Mouse (Mus musculus) embryo, embryonic 11 days (tissue): ENCODE measurements around the gene Ankrd31.
"Not testable (repeated sequence)": the region's sequence is repeated elsewhere in the genome, so short reads cannot be mapped to it uniquely, and the experiment has no call there.

Source experiments
- DNase-seq: peaks from one replicate; pipeline ENCODE4 v3.0.0-alpha.2; 2015

Gene Ankrd31

DNA sequence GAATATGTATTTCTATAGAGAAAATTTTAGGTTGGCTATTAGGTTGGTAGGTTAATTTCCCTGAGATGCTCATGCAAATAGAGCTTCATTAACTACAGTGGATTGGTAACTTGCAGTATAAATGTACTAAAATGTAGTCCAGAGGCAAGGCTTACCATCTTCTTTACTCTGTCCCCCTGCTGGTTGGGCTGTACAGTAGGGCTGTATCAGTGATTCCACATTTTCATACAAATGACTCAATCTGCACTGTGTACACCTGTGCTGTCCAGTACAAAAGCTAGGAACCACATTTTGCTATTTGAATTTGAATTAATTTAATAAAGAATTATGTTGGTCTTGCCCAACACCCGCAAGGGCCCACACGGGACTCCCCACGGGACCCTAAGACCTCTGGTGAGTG is 111.1 kb downstream of the Ankrd31 start:
- DNase-seq: no peak

DNA sequence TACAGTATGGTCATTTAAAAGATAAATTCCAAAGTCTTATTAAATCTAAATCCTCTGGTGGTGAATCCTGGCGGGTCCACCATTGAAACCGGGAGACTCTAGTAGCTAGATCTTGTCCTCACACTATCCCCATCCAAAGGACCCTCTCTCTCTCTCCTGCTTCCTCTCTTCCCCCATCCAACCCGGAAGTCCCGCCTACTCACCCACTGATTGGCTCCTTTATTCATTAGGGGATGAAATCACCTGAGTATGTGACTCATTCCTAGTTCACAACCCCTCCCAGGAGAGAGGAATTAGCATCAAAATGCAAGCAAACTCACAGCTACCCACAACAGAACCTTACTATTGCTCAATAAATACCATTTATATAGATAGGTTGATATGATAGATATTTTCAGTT is 122.7 kb downstream of the Ankrd31 start:
- DNase-seq: no peak

DNA sequence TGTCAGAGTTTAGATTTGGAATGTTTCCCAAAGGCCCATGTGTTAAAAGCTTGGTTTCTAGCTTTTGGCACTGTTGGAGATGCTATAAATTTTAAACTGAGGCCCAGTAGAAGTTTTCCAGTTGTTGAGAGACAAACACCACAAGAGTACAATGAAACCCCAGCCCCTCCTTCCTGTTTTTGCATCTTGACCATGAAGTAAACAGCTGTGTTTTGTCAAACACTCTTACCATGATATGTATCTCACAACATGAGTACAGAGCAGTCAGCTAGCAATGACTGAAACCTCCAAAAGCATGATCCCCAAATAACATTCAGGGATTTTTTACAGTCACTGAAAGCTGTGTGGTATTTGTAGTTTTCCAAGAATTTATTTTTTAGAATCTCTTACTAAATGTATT is 126.0 kb downstream of the Ankrd31 start:
- DNase-seq: no peak

DNA sequence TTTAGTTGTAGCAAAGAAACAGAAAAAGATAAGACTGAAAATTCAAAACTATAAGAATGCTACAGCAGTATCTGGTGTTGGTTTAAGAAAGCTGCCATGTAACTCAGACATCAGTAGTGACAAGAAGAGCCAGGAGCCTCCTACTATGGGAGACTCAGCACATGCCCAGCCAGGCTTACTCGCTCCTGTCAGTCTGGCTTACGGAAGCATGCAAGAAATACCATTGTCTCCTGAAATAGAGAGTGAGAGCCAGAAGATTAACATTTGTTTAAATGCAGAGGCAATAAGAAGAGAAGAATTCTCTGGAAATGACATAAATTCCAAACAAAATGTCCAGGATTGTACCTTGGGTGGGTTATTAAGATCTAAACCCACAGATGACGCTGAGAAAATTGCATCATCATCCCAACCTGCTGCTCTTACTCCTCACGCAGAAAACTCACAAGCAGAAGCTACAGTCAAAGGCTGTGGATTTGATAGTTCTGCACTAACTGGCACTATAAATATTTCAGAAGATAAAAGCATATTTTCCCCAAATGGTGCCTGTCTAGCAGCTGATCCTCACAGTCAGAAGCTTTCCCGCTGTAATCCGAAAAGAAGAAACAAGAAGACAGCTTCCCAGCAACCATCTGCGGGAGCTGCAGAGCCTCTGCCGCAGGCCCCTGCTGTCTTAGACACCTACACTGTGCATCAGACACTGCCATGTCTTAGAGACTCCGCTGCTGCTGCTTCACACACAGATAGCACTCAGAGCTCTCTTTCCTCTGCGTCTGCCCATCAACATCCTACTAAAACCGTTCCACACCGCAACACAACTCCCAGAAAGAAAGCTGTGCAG is 130.4 kb downstream of the Ankrd31 start:
- DNase-seq: peak; percentile 5

DNA sequence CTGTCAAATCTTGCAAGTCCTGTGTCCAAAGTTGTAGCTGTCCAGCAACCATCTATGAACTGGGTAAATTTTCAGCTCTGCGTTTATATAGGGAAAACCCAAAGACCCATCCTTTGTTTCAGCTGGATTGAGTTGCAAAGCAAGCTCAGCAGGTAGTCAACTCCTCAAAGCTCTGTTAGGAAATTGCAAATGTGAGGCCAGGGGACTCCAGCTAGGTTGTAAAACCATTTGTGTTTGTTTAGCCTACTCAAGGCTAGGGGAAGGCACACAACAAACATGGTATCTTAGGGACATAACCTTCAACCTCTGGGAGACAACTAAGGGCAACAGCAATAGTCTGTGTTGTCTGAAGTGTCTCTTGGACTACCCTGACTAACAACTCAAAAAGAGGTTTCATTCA is 136.5 kb downstream of the Ankrd31 start:
- no peak for DNase-seq

DNA sequence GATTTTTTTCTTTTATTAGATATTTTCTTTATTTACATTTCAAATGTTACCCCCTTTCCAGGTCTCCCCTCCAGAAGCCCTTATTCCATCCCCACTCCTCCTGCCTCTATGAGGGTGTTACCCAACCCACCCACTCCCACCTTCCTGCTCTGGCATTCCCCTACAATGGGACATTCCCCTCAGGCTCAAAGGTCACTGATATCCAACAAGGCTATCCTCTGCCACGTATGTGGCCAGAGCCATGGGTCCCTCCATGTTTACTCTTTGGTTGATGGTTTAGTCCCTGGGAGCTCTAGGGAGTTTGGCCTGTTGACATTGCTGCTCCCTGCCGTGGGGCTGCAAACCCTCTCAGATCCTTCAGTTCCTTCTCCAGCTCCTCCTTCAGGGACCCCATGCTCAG is 141.9 kb downstream of the Ankrd31 start:
- no peak for DNase-seq

DNA sequence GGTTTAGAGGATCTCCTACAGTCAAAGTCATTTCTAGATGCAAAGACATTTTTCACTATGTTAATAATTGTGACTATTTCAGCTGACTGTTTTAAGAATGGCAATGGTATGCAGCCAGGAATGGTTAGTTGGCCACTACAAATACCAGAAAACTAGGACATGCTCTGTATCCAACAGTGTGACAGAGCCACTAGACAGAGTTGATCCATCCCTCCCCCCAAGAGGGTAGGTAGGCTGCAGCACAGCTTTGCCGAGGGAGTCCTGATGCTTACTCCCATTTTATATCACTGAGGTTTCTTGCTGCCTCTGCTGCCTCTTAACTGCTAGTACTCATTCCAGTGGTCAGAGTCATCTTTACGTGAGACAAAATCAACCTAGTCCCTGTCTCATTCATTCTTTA is 147.1 kb downstream of the Ankrd31 start:
- no peak for DNase-seq

DNA sequence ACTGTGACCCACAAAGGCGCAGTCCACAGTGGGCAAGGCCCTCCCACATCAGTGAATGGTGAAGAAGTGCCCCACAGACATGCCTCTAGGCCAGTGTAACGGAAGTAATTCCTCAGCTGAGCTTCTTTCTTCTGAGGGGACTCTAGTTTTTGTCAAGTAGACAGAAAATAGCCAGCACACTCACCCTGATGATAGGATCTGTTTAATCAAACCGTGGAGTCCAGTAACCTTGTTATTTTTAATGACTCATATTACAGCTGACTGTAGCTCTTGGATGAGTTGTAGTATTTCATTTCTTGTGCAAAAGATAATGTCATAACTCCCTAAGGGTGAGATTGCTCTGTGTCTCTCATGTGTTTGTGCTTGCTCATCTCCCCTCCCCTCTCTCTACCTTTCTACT is 158.6 kb downstream of the Ankrd31 start:
- no peak for DNase-seq

DNA sequence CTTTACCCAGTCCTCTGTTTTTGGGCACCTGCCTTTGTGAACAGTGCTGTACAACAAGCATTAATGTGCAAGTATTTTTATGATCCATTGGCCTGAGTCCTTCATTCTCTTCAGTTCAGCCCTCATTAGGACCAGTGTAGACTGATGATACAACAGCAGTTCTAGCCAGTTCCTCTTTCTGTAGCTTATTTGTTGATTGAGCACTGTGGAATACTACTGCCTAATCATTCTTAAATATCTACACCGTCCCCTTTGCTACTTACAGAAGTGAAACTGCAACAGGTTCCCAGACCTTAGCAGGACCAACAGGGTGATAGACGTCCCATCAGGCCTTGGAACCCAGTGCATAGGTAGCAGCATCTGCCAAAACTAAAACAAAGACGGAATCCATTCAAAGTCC is 163.1 kb downstream of the Ankrd31 start:
- DNase-seq: no peak

DNA sequence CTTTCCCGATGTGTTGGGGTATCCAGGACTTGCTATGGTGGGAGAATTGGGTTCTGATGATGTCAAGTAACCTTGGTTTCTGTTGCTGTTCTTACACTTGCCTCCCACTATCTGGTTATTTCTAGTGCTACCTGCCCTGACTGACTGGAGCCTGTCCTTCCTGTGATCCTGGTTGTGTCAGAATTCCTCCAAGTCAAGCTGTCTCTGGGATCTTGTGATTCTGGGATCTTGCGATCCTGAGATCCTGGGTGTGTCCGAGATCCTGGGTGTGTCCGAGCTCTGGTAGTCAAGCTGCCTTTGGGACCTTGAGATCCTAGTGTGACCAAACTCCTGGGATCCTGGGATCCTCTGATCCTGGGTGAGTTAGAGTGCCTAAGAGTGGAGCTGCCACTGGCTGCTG is 175.1 kb downstream of the Ankrd31 start:
- not testable (repeated sequence) for DNase-seq

DNA sequence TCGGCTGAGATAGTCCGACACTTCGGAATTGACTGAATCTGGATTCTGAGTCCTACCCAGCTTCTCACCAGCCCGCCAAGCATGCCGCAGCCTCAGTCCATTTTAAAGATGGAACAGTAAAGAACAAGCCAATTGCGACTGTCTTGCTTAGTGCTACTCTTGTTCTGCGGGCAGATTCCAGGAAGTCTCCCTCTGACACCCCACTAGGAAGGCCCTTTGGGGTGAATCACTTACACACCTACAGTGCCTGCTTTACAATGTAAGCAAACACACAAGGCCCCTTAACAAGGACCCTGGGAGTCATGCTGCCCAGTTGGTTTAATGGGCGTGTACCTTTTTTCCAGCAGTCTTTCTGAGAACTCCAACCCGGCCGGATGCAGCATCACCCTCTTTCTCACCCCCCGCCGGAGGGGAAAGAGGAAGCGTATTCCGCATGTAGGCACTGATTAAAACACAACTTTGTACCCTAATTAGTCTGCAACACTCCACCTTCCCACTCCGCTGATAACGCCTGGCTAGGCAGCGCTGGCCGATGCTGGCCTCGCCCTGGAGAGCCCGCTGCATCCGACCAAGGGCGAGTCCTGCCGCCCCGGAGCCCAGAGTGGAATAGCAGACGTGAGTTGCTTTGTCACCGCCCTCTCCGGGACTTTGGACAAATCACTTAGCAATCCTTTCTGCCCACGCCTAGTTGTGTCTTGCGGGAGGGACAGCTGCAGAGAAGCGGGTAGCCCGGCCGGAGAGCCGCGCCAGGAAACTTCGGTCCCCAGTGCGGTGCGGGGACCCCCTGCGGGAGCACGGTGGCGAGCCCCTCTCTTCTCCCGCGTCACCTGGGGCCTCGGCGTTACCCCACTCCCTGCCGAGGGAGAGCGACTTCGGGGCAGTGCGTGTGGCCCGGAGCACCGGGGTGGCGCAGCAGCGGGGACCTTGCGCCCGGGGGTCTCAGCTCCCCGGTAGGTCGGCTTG is 176.2 kb downstream of the Ankrd31 start, which contains the start of gene Gcnt4:
Gcnt4 (plus strand) TSS at position 691 of the 963 bp plus-strand sequence.
- peak; percentile 78 for DNase-seq

DNA sequence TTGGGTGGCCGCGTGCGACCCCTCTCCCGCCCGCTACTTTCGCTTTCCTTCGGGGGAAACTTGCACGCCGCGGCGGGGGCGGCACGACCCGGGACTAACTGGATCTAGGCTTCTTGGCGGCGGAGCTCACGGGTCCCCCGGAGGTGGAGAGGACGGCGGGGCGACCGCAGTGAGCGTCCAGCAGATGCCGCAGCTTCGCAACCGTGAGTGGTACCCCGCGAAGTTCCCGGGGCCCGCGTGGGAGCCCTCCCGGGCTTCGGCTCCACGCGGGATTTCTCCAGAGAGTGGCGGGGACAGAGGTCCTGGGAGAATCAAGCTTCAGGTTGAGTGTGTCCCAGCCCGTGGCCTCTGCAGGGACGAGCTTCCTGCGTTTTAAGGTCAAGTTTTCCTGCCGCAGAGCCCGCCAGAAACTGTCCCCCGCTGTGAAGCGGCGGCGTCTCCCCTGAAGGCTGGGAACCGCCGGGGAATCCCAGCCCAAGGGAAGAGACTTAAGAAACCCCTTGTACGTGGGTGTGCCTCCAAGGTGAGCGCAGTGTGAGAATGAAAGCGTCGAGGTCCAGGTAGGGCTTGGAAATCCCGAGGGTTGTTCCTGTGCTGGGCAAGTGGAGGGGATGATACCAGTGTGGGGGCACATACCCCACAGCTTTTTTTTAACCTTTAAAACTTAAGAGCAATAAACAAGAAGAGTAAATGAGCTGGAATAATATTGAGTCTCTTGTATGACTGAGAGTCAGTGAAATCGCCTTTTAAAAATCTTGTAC is 177.1 kb downstream of the Ankrd31 start:
- DNase-seq: peak; percentile 54

DNA sequence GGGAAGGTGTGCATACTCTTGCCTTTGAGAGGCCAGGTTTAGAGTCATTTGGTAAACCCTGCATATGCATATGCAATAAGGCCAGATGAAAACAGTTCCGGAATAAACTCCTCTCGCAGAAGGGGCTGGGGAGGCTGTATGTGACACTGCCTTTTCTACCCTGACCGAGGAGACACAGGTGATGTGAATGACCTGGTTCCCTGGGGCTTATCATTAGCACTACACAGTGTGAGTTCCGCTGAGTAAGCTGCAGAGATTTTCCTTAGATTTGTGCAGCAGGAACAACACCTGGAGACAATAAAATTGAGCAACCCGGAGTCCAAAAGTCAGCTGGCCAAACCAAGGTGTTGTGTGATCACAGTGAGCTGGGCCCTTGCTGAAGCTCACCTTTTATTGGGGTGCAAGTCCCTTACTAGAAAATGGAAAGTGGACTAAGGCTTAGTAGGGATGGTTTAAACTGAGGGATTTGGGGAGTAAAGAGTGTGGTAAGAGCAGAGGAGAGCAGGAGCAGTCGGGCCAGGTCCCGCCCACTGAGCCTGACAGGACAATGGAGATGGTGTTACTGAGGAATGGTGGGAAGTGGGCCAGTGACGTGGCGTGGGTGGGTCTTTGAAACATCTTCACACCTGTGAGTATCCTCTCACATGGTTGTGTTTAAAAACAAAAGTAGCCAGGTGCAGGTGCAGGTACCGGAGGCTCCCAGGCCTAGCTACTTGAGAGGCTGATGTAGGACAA is 178.1 kb downstream of the Ankrd31 start:
- DNase-seq: no peak

DNA sequence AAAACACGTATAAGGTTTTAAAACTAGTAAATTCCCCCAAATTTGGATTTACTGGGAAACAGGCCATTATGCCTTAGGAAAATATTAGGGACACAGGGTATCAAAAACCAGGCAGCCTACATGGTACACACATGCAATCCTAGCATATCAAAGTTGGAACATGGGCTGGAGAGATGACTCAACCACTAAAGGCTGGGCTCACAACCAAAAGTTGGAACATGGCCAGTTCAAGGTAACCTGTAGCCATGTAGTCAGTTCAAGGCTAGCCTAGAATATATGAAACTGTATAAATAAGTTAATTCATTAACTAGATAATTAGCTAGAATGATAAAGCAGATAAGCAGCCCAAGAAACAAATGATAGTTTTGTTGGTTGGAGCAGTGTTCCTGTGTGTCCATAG is 179.7 kb downstream of the Ankrd31 start:
- no peak for DNase-seq

DNA sequence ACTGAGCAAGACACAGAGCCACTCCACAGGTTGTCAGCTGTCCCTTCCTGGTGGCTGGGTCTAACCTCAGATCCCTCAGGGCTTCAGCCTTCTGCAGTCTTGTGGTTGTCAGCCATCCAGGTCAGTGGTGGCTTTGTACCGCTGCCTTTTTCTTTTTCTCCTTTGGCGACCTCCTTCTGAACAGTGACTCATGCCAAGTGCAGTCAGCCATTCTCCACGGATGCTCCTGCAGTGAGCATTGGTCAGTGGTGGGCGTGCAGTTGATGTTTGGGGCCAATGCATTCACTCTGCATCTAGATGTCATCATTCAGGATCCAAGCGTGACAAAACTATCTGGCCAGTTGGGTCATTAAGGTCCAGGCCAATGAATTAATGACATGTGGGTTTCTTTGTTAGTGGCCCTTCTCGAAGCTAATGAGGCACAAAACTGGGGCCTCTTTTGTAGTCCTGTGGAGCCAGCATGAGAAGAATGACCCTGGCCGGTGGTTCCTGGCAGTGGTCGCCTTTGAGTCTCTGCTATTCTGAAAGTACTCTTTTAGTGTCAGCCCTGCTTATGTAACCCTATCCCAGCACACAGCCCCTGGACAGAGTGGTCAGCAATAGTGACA is 180.5 kb downstream of the Ankrd31 start:
- peak; percentile 60 for DNase-seq

DNA sequence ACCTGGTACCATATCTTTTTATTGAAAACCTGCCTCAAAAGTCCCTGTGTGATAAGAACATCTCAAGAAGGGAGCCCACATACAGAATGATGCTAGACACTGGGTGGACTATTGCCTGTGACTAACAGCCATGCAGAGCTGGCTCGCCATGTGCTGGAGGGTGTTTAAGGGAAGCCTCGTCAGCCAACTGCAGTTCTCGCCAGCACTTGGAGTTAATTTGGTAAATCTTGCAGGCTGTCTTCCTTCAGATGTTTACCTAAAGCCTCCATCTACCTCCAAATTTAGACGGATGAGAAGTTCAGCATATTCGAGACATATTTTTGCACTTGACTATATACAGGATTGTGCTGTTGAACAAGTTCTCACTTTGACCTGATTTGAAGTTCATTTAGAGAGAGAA is 184.7 kb downstream of the Ankrd31 start:
- no peak for DNase-seq

DNA sequence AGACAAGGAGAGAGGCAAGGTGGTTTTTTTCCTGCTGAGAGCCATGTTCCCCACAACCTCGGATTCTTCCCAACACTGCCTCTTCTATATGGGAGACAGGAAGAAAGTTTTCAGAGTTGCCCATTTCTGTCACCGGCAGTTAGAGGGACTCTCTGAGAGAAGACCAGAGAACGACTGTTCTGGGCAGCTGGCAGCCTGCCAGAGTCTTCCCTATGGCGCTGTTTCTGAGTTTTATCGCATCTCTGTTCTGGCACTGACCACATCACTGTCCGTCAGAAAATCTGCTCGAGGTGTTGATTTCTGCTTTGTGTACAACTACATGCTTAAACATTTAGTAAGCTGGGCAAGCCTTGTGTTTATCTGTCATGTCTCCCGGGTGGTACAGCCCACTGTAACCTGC is 185.3 kb downstream of the Ankrd31 start:
- no peak for DNase-seq

DNA sequence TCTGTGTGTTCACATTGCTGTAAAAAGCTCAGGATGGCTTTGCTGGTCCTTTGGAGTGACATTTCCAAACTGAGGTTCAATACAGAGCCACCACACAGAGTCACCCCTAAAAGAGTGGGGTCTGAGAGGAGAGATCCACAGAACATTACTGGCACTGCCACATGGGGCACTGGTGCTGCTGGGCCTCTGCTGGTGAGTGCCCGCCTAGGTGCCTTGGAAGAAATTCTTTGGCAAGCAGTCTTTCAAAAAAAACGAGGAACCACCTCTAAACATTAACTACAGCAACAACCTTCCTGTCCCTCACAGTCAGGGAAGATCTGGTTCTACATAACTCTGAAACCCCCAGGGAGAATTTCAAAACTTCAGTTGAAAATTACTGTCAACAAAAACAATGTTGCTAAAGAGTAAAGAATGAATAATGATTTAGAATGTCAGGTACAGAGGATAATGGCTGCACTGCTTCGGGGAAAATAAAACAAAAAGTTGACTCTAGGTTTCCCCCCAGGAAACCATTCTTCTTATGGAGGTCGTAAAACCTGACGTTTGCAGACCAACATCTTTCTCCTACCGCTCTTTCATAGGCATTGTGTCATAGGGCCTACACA is 188.2 kb downstream of the Ankrd31 start:
- DNase-seq: no peak

DNA sequence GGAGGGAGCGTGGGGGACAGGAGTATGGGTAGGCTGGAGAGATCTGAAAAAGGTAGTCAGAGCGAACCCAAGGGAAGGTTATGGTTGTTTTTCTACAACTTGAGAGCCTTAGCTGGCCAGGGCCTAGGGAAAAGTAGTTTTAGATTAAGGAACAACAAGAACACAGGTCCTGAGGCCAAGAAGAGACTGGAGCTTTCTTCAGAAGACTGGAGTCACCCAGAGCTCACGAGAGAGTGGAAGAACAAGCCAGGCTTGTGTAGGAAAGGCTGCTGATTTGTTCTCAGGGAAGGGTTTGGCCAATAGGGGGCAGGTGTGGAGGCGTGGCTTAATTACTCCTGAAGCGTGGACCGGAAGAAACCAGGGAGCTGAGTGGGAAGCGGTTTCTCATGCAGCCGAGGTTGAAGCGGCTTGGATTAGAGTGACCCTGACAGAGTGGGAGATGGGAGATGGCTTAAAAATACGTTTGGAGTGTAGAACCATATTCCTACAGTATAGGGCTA is 189.0 kb downstream of the Ankrd31 start:
- no peak for DNase-seq

DNA sequence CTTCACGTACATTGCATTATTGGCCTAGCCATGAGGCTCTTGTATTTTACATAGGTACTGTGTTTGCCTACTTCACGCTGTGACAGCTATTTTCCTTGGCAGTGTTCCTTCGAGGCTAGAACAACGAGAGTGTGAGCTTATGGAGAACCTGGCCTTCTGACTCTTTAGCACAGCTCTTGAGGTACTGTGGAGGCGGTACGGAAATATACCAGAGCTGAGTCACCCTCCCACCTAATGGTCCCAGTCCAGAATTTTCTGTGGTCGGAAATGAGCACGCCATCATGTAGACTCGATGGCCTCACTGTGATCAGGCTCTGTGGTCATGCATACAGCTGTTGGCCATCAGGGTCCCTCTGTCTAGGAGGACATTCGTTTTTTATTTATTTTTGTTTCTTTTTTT is 191.6 kb downstream of the Ankrd31 start:
- DNase-seq: no peak

DNA sequence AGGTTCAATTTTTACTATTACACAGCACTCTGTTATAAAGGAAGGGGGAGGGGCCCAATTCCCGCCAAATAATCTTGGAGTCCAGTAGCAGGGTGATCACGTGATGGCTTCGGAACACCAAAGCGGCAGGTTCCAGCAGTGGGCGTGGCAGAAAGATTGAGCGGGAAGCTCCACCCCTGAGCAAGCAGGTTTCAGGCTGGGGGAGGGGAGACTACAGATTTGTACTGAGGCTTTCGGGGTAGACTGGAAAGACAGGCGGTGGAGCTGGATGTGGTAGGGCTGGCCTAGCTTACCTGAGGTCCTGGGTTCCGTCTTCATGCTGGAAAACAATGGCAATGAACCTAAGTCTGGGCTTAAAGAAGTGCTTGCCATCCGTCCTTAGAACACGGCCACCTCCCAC is 193.4 kb downstream of the Ankrd31 start:
- DNase-seq: not testable (repeated sequence)
